Mouse (Mus musculus) forebrain, embryonic 13.5 days (tissue): ENCODE measurements around the gene Zfp868. TPM values are rescaled to one million over a fixed set of nuclear protein-coding genes. Genes with fewer than 3 reads are reported as not detected.
"Not testable (repeated sequence)": the region's sequence is repeated elsewhere in the genome, so short reads cannot be mapped to it uniquely, and the experiment has no call there.

Source experiments
- ATAC-seq: fragments of 200-750 bp; cut with Nextera tagmentation; 2 replicates; pipeline ENCODE4 v1.8.0; 2017
- H3K27ac ChIP-seq: fragments of 300-500 bp; sonication (generic); 2 replicates; pipeline ENCODE4 v1.5.1; 2015; ENCODE audit warnings: inconsistent platforms, mild to moderate bottlenecking, moderate library complexity
- H3K27me3 ChIP-seq: fragments of 300-500 bp; sonication (generic); 2 replicates; pipeline ENCODE4 v1.6.1; 2015; ENCODE audit warnings: mild to moderate bottlenecking, inconsistent platforms
- H3K36me3 ChIP-seq: fragments of 300-500 bp; sonication (generic); 2 replicates; pipeline ENCODE4 v1.6.1; 2015; ENCODE audit warnings: mild to moderate bottlenecking, inconsistent platforms; ENCODE audit not compliant: poor library complexity, severe bottlenecking
- H3K4me1 ChIP-seq: fragments of 300-500 bp; sonication (generic); 2 replicates; pipeline ENCODE4 v1.6.1; 2015; ENCODE audit warnings: inconsistent platforms
- H3K4me2 ChIP-seq: fragments of 300-500 bp; sonication (generic); 2 replicates; pipeline ENCODE4 v1.6.1; 2015; ENCODE audit warnings: inconsistent platforms, mild to moderate bottlenecking, moderate library complexity
- H3K4me3 ChIP-seq: fragments of 300-500 bp; sonication (generic); 2 replicates; pipeline ENCODE4 v1.5.1; 2015; ENCODE audit warnings: mild to moderate bottlenecking, inconsistent platforms
- H3K9ac ChIP-seq: fragments of 300-500 bp; sonication (generic); 2 replicates; pipeline ENCODE4 v1.6.1; 2015; ENCODE audit warnings: mild to moderate bottlenecking, inconsistent platforms
- H3K9me3 ChIP-seq: fragments of 300-500 bp; sonication (generic); replicated peaks from 2 replicates; pipeline ENCODE4 v1.6.1; 2016; ENCODE audit warnings: inconsistent platforms
- WGBS: fragments of 180-500 bp; shearing (Covaris S2); methylation state at CpG from one replicate; pipeline ENCODE4 v1.1.7; 2015; 5-methylcytosine and 5-hydroxymethylcytosine counted together
- polyA plus RNA-seq: library from polyadenylated mRNA; unstranded; fragments of >200 nt; fragmentation: Nextera tagmentation; extraction: Ambion mirVana; gene quantifications from 2 replicates; pipeline ENCODE4 v1.2.1, GENCODE M21; 2015

Zfp868 gene
- polyA plus RNA-seq = 42.9 and 44.8 TPM in 2 replicates

- Histone ChIP-seq H3K9ac (peak within 1 kb of the TSS; percentile 91), H3K27ac (peak within 1 kb of the TSS; percentile 98), H3K4me2 (peak within 1 kb of the TSS; percentile 59), H3K9me3 (no peaks in the 10 kb centered on the region), H3K4me3 (peak within 1 kb of the TSS; percentile 72), H3K36me3 (0 out of 2 replicates have a peak, but pooled peaks cover 8% of the 10 kb centered on the region), H3K4me1 (peaks cover 14% of the 10 kb centered on the region), H3K27me3 (no peaks in the 10 kb centered on the region)
- ATAC-seq = peak; percentile 99
- 1% methylated on average over 39 of the region's 41 CpGs for WGBS
Measured at GRCm38 (mm10) chr8:69625095-69625789, at the start of gene Zfp868. Gene Zfp868, minus strand, starts transcription at chr8:69625548.

DNA sequence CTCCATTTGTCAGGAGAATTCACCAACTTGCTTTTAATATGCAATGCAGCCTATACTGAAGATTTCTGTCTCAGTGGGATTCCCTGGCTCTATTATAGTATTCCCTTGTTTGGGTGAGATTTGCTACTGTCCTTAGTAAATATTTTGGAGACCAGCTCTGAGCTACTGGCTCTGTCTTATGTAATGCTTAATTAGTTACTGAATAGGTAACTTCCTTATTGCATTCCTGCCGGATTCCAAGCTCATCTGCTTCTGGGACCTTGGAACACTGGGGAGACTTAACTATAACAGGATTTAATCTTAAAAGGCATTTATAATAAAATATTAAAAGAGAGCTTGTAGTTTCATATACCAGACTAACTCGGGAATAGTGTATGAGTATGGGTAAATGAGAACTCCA lies 39.7 kb upstream of the Zfp868 start:
- not testable (repeated sequence) for H3K27me3 ChIP-seq, H3K27ac ChIP-seq, H3K4me2 ChIP-seq, H3K4me1 ChIP-seq, H3K9me3 ChIP-seq, ATAC-seq, H3K9ac ChIP-seq, H3K4me3 ChIP-seq
- H3K36me3 ChIP-seq = peaks cover 23% of the 10 kb centered on the region
- WGBS = 81% methylated on average over 2 of the region's 2 CpGs

GRCm38 (mm10) chr8:69661294-69661693 lies 35.9 kb upstream of the Zfp868 start:
- no peak for ATAC-seq
- Histone ChIP-seq H3K27ac (no peak overlapping the region), H3K9ac (no peak overlapping the region)

DNA sequence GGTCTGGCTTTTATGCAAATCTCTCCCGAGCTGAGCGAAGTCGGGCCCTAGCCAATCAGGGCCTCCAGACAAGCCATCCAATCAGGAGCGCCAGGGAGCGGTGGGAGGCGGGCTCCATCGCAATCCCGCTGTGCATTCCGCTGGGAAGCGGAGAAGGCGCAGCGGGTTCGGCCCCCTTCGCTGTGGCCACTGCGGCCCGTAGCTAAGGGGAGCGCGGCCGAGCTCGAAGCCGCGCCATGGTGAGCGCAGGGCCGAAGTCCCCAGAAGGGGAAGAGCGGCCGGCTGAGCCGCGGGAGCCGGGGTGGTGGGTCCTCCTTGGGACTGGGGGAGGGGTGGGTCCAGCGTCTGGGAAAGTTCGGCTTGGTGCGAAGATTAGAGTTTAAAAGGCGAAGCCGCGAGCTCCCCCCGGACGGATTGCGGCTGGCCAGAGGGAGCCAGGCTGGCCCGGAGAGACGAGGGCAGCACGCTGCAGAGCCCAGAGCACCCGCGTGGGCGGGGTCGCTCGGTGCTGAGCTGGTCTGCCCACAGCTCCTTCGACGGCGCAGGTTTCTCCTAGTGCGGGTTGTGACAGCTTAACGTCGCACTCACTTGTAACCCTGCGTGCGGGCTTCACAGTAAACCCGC lies 29.1 kb upstream of the Zfp868 start, which contains the start of gene Zfp964:
TSS of gene Zfp964 (plus strand) at position 122 of the 624 bp plus-strand sequence.
- Histone ChIP-seq H3K4me1 (peaks cover 8% of the 10 kb centered on the region; the same call in 1 of the 2 replicates), H3K27ac (peak within 1 kb of the TSS; percentile 82), H3K36me3 (0 out of 2 replicates have a peak, but pooled peaks cover under 1% of the 10 kb centered on the region), H3K4me2 (peak within 1 kb of the TSS; percentile 89), H3K9me3 (no peaks in the 10 kb centered on the region), H3K4me3 (peak within 1 kb of the TSS; percentile 65), H3K27me3 (peaks cover 2% of the 10 kb centered on the region; the same call in 1 of the 2 replicates), H3K9ac (peak within 1 kb of the TSS; percentile 78)
- WGBS = under 1% methylated on average over 53 of the region's 55 CpGs
- peak; percentile 99 for ATAC-seq

More at GRCm38 (mm10) chr8:69661294-69661693, 35.9 kb upstream of the Zfp868 start:
- Histone ChIP-seq H3K4me3 (no peak overlapping the region), H3K36me3 (peaks cover 28% of the 10 kb centered on the region), H3K27me3 (no peaks in the 10 kb centered on the region), H3K9me3 (peaks cover 4% of the 10 kb centered on the region; the same call in 1 of the 2 replicates), H3K4me2 (no peak overlapping the region), H3K4me1 (no peaks in the 10 kb centered on the region)

DNA sequence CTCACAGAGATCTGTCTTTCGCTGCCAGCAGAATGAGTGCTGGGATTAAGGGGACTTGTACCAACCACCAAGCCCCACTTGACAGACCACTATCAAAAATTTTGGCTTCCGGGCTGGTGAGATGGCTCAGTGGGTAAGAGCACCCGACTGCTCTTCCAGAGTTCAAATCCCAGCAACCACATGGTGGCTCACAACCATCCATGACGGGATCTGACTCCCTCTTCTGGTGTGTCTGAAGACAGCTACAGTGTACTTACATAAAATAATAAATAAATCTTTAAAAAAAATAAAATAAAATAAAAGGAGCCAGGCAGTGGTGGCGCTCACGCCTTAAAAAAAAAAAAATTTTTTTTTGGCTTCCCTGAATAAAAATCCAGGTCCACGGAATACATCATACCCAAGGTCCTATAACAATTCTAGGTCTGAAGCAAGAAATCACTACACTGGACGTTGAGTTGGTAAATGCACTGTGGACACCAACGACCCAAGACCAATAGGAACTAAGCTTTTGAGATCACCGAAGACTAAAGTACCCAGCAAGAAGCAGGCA lies 28.5 kb upstream of the Zfp868 start:
- peak overlapping the region; percentile 65 for H3K4me3 ChIP-seq
- no peaks in the 10 kb centered on the region for H3K36me3 ChIP-seq
- no peak overlapping the region for H3K27ac ChIP-seq
- H3K9me3 ChIP-seq = no peaks in the 10 kb centered on the region
- H3K9ac ChIP-seq = peak overlapping the region; percentile 78; the same call in 1 of the 2 replicates
- peaks cover 8% of the 10 kb centered on the region; the same call in 1 of the 2 replicates for H3K4me1 ChIP-seq
- peaks cover 2% of the 10 kb centered on the region; the same call in 1 of the 2 replicates for H3K27me3 ChIP-seq
- peak overlapping the region; percentile 89 for H3K4me2 ChIP-seq
- peak; percentile 2 for ATAC-seq
- 45% methylated on average over 10 of the region's 10 CpGs for WGBS

DNA sequence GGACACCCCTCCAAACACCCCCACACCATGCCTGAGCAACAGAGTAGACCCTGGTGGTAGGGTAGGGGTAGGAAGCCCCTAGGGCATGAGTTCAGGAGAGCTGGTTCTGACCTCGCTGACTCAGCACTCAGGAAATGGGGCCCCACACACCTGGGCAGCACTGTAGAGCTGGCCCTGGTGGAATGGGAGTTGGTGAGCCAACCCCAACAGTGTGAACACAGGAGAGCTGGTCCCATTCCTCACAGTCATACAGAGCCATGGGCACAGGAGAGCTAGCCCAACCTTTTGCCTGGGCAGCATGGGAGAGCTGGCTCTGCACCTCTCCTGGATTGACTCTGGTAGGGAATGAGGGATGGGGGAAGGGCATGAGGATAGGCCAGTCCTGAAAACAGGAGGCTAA lies 7.3 kb downstream of the Zfp868 start:
- H3K36me3 ChIP-seq = peaks cover 54% of the 10 kb centered on the region
- WGBS = 92% methylated on average over 1 of the region's 1 CpGs
- peaks cover 2% of the 10 kb centered on the region for H3K4me1 ChIP-seq
- H3K27me3 ChIP-seq = no peaks in the 10 kb centered on the region
- no peak overlapping the region for H3K27ac ChIP-seq
- H3K4me2 ChIP-seq = no peak overlapping the region
- H3K9ac ChIP-seq = no peak overlapping the region
- H3K4me3 ChIP-seq = no peak overlapping the region
- no peaks in the 10 kb centered on the region for H3K9me3 ChIP-seq
- ATAC-seq = 0 out of 2 replicates have a peak, but pooled peaks have one; percentile 19

GRCm38 (mm10) chr8:69614687-69615086 lies 10.7 kb downstream of the Zfp868 start:
- Histone ChIP-seq H3K27me3 (no peaks in the 10 kb centered on the region), H3K4me1 (no peaks in the 10 kb centered on the region), H3K4me2 (no peak overlapping the region), H3K36me3 (peaks cover 85% of the 10 kb centered on the region), H3K27ac (no peak overlapping the region), H3K9me3 (no peaks in the 10 kb centered on the region), H3K9ac (no peak overlapping the region), H3K4me3 (no peak overlapping the region)
- ATAC-seq = no peak
- 63% methylated on average over 2 of the region's 2 CpGs for WGBS

DNA sequence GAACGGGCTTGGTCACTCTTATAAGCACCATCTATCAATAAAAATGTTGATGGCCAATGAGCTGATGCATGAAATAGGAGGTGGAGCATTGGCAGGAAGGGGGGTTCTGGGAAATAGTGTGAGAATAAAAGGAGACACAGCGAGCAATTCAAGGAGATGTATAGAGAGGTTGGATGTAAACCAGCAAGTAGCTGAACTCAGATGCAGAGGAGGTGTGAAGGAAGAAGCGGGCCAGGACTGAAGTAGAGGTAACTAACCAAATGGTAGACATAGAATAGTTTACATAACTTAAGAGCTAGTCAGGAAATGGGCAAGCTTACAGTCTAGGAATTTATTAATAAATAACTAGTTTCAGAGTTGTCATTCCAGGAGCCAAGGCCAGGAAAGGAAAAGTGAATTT lies 27.8 kb downstream of the Zfp868 start:
- not testable (repeated sequence) for H3K27me3 ChIP-seq, H3K4me2 ChIP-seq, H3K9ac ChIP-seq, H3K4me3 ChIP-seq, H3K27ac ChIP-seq, H3K9me3 ChIP-seq, ATAC-seq, H3K4me1 ChIP-seq, H3K36me3 ChIP-seq
- WGBS = 90% methylated on average over 3 of the region's 3 CpGs

DNA sequence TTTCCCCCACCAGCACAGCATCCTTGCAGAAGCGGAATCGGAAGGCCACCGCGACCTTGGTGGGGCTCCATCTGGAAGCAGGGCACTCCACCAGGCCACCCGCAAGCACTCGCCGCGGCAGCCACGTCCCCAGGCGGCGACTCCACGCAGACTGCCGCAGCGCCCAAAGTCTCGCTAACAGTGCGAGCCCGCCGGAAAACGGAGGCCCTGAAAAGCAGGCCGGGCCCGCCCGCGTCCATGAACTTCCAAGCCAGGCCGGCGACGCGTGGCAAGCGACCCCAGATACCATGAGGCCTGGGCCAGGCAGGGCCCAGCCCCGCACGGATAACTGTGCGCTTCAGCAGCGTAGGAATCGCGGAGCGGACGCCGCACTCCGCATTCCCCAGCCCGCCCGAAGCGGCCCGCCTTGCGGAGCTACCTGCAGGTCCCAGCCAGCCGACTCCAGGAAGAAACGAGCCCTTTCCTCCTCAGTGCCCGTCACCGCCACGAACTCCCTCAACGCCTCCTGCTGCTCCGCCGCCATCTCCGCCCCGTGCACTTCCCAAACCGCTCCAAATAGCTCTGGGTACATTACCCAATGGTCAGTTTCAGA lies 40.6 kb downstream of the Zfp868 start:
- no peak overlapping the region for H3K27ac ChIP-seq
- under 1% methylated on average over 54 of the region's 54 CpGs for WGBS

DNA sequence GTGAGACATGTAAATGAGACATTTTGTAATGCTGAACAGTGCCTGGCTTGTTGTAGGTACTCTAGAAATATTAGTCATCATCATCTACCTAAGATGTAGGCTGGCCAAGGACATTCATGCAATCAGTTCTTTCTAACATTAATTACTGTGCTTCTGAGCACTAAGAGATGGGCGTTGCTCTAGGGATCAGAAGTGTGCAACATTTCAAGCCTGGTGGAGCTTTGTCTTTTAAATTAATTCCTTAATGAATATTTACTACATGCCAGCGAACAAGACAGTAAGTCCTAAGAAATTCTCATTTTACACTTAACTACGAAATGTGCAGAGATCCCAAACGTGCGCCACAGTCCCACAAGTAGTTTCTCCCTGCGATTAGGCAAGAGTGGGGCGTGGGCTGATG lies 41.1 kb downstream of the Zfp868 start:
- not testable (repeated sequence) for H3K9me3 ChIP-seq, H3K27me3 ChIP-seq, ATAC-seq, H3K36me3 ChIP-seq, H3K4me1 ChIP-seq, H3K27ac ChIP-seq
- H3K9ac ChIP-seq = peak overlapping the region; percentile 74
- peak overlapping the region; percentile 51 for H3K4me3 ChIP-seq
- 16% methylated on average over 7 of the region's 7 CpGs for WGBS
- H3K4me2 ChIP-seq = peak overlapping the region; percentile 87

More for the DNA sequence above, 40.6 kb downstream of the Zfp868 start:
- H3K9me3 ChIP-seq = no peaks in the 10 kb centered on the region
- peak; percentile 82 for ATAC-seq
- H3K36me3 ChIP-seq = no peaks in the 10 kb centered on the region
- H3K4me1 ChIP-seq = no peaks in the 10 kb centered on the region
- peak overlapping the region; percentile 87 for H3K4me2 ChIP-seq
- H3K27me3 ChIP-seq = 0 out of 2 replicates have a peak, but pooled peaks cover 5% of the 10 kb centered on the region
- H3K4me3 ChIP-seq = peak overlapping the region; percentile 51
- H3K9ac ChIP-seq = peak overlapping the region; percentile 74
